ENCODE assay signal across 20 mouse cellular contexts in genomic region chr16:24445473-24445872, GRCm38 (mm10). TPM values are rescaled to one million over a fixed set of nuclear protein-coding genes. Genes with fewer than 3 reads are reported as not detected.
DNase-seq lines count a peak whose midpoint lies in the region; ATAC-seq and TF ChIP-seq lines count a peak whose summit lies in the region.
"Had no signal": no experiment of that assay in that cellular context is flagged by ENCODE, and none has a peak within 500 bp of the region (broad histone marks: within the 10 kb centered on the region; RNA-seq: fewer than 3 reads in every experiment).

No protein-coding gene starts in this region.

- no peak for DNase-seq in gastrocnemius, adult 2 months
- no peak for DNase-seq in gastrocnemius, postnatal 4 days (ENCODE audit: low spot score in 2 of 2)
- peak; percentile 62 for DNase-seq in kidney, adult 2 months
- no peak for DNase-seq in kidney, adult 11 months
- DNase-seq in lung, postnatal 0 days (ENCODE audit: low spot score), result no peak
- DNase-seq: adrenal gland, adult 2 months; adrenal gland, postnatal 25 days; cerebellum, adult 18-20 months; cerebellum, postnatal 10 days; gastrocnemius, postnatal 10 days; heart, postnatal 14 days had no signal

- intact Hi-C loops in gastrocnemius, adult 2 months (cut with DNase I), result no loop called here

- no peak overlapping the region for H3K4me3 ChIP-seq in gastrocnemius, adult 2 months
- H3K4me3 ChIP-seq in kidney, adult 2 months (ENCODE audit: insufficient read depth, low read depth, low read length), result no peak overlapping the region
- H3K4me3 ChIP-seq in C2C12 (ENCODE audit: insufficient read depth, poor library complexity, severe bottlenecking) (no peak overlapping the region), myocyte (no peak overlapping the region)
- no peak overlapping the region for H3K4me3 ChIP-seq in lung, postnatal 0 days (ENCODE audit: low read depth, low read length)
- H3K4me3 ChIP-seq: embryonic facial prominence, embryonic 15.5 days; forebrain, embryonic 15.5 days; heart, embryonic 15.5 days had no signal

- no peaks in the 10 kb centered on the region for H3K27me3 ChIP-seq in kidney, adult 2 months (replicated peaks; ENCODE audit: control insufficient read depth, insufficient read depth, low read length)
- H3K27me3 ChIP-seq in C2C12 (ENCODE audit: control insufficient read depth, insufficient read depth, insufficient read length) (no peaks in the 10 kb centered on the region), myocyte (ENCODE audit: control insufficient read depth, insufficient read depth, insufficient read length) (no peaks in the 10 kb centered on the region)
- H3K27me3 ChIP-seq in lung, postnatal 0 days (replicated peaks; ENCODE audit: insufficient read depth, low read length), result no peaks in the 10 kb centered on the region
- H3K27me3 ChIP-seq: CH12.LX; embryonic facial prominence, embryonic 15.5 days; forebrain, embryonic 15.5 days; heart, embryonic 15.5 days; Patski had no signal

- no peak for TF ChIP-seq EP300 in lung, postnatal 0 days (IDR thresholded peaks at IDR 0.05)

- no peak overlapping the region for H3K9ac ChIP-seq in lung, postnatal 0 days (replicated peaks; ENCODE audit: low read depth)
- H3K9ac ChIP-seq: embryonic facial prominence, embryonic 15.5 days; forebrain, embryonic 15.5 days; heart, embryonic 15.5 days; hindbrain, embryonic 14.5 days had no signal

- no peak for TF ChIP-seq CTCF in gastrocnemius, adult 2 months (IDR thresholded peaks at IDR 0.05)
- no peak for TF ChIP-seq CTCF in kidney, adult 2 months (conservative IDR thresholded peaks at IDR 0.05; ENCODE audit: insufficient read depth, insufficient read length, low read depth, low read length)
- TF ChIP-seq CTCF in C2C12 (IDR thresholded peaks at IDR 0.05; ENCODE audit: control insufficient read depth, insufficient read depth, insufficient read length), result no peak
- TF ChIP-seq CTCF in lung, postnatal 0 days (IDR thresholded peaks at IDR 0.05), result no peak

- H3K4me2 ChIP-seq in myocyte (ENCODE audit: low read depth), result peak overlapping the region; percentile 42
- no peak overlapping the region for H3K4me2 ChIP-seq in lung, postnatal 0 days (replicated peaks; ENCODE audit: low read depth, low read length)
- H3K4me2 ChIP-seq: embryonic facial prominence, embryonic 15.5 days; forebrain, embryonic 15.5 days; heart, embryonic 15.5 days; hindbrain, embryonic 14.5 days had no signal

- peaks cover 28% of the 10 kb centered on the region for H3K4me1 ChIP-seq in kidney, adult 2 months (ENCODE audit: control insufficient read depth, insufficient read depth, low read length)
- H3K4me1 ChIP-seq in lung, postnatal 0 days (ENCODE audit: insufficient read depth, low read depth, low read length), result peaks cover 18% of the 10 kb centered on the region

- no peak for TF ChIP-seq POLR2A in kidney, adult 2 months (IDR thresholded peaks at IDR 0.05; ENCODE audit: low read depth, low read length)
- TF ChIP-seq POLR2A in myocyte (IDR thresholded peaks at IDR 0.05; ENCODE audit: insufficient read length, low read depth), result no peak

- peak overlapping the region; percentile 85 for H3K27ac ChIP-seq in gastrocnemius, adult 2 months
- H3K27ac ChIP-seq in kidney, adult 2 months (ENCODE audit: insufficient read depth, low read depth, low read length), result no peak overlapping the region
- no peak overlapping the region for H3K27ac ChIP-seq in lung, postnatal 0 days (ENCODE audit: low read length)
- H3K27ac ChIP-seq: embryonic facial prominence, embryonic 15.5 days; forebrain, embryonic 15.5 days; heart, embryonic 15.5 days; hindbrain, embryonic 14.5 days had no signal

- WGBS in kidney, adult 2 months, result 37% methylated on average over 3 of the region's 3 CpGs
- WGBS in lung, postnatal 0 days, result 62% methylated on average over 3 of the region's 3 CpGs

- H3K9me3 ChIP-seq in lung, postnatal 0 days (ENCODE audit: low read length), result no peaks in the 10 kb centered on the region
- H3K9me3 ChIP-seq: embryonic facial prominence, embryonic 15.5 days; forebrain, embryonic 15.5 days; heart, embryonic 15.5 days had no signal

- no peak for ATAC-seq in lung, postnatal 0 days
- ATAC-seq: activated CD4-positive, CD25-positive, alpha-beta regulatory T cell, adult 4 months; forebrain, embryonic 15.5 days; Patski had no signal

- H3ac ChIP-seq in C2C12 (ENCODE audit: control insufficient read depth, insufficient read length, low read depth) (peak overlapping the region; percentile 33), myocyte (ENCODE audit: control insufficient read depth, insufficient read length) (no peak overlapping the region)

- H3K79me3 ChIP-seq in C2C12 (ENCODE audit: low read depth), result peaks cover 26% of the 10 kb centered on the region

- H3K79me2 ChIP-seq in C2C12 (ENCODE audit: control insufficient read depth, insufficient read depth), result peaks cover 68% of the 10 kb centered on the region
- H3K79me2 ChIP-seq in myocyte (ENCODE audit: control insufficient read depth, insufficient read depth), result peaks cover 30% of the 10 kb centered on the region

- H3K36me3 ChIP-seq in kidney, adult 2 months (ENCODE audit: control insufficient read depth, insufficient read depth, low read length), result no peaks in the 10 kb centered on the region; the same call in 1 of the 2 replicates
- H3K36me3 ChIP-seq in C2C12 (ENCODE audit: control insufficient read depth, insufficient read depth), result peaks cover 22% of the 10 kb centered on the region
- H3K36me3 ChIP-seq in myocyte (ENCODE audit: control insufficient read depth, insufficient read depth), result no peaks in the 10 kb centered on the region
- H3K36me3 ChIP-seq in lung, postnatal 0 days (ENCODE audit: insufficient read depth, low read length), result no peaks in the 10 kb centered on the region
- H3K36me3 ChIP-seq: forebrain, embryonic 15.5 days had no signal

TF ChIP-seq in C2C12, 6 proteins besides CTCF, POLR2A, EP300 and RAD21:
- no peak for TF ChIP-seq FOSL1 (IDR thresholded peaks at IDR 0.05; ENCODE audit: insufficient read depth, low read length, poor library complexity, severe bottlenecking)
- no peak for TF ChIP-seq MYOG (IDR thresholded peaks at IDR 0.05; ENCODE audit: control insufficient read depth, extremely low read depth, insufficient read length)
- TF ChIP-seq CEBPB (IDR thresholded peaks at IDR 0.05; ENCODE audit: low read depth), result no peak
- no peak for TF ChIP-seq MYOD1 (IDR thresholded peaks at IDR 0.05; ENCODE audit: control insufficient read depth, insufficient read length, low read depth)
- no peak for TF ChIP-seq MAX (IDR thresholded peaks at IDR 0.05)
- no peak for TF ChIP-seq USF1 (IDR thresholded peaks at IDR 0.05; ENCODE audit: low read depth)

TF ChIP-seq in myocyte, 11 proteins besides CTCF, POLR2A, EP300 and RAD21:
- TF ChIP-seq POLR2AphosphoS2 (IDR thresholded peaks at IDR 0.05; ENCODE audit: insufficient read length, low read depth), result no peak
- no peak for TF ChIP-seq MYOD1 (IDR thresholded peaks at IDR 0.05; ENCODE audit: control insufficient read depth in 1 of 3, insufficient read length in 2 of 3, low read depth in 2 of 3)
- no peak for TF ChIP-seq E2F4 (IDR thresholded peaks at IDR 0.05; ENCODE audit: insufficient read depth)
- TF ChIP-seq MYOG (IDR thresholded peaks at IDR 0.05; ENCODE audit: control insufficient read depth in 1 of 3, insufficient read depth in 1 of 3, insufficient read length in 2 of 3, low read depth in 2 of 3), result no peak
- TF ChIP-seq SRF (IDR thresholded peaks at IDR 0.05; ENCODE audit: control insufficient read depth, insufficient read length, low read depth), result no peak
- TF ChIP-seq TCF12 (IDR thresholded peaks at IDR 0.05; ENCODE audit: insufficient read depth, poor library complexity, severe bottlenecking), result no peak
- TF ChIP-seq CEBPB (IDR thresholded peaks at IDR 0.05; ENCODE audit: insufficient read depth, poor library complexity, severe bottlenecking), result no peak
- no peak for TF ChIP-seq USF1 (IDR thresholded peaks at IDR 0.05; ENCODE audit: low read depth)
- no peak for TF ChIP-seq MAX (IDR thresholded peaks at IDR 0.05; ENCODE audit: low read depth)
TF ChIP-seq in myocyte: peak in this region for 0.

RNA-seq across cellular contexts. Expression of gene Lpp, which starts 52.2 kb away (rescaled TPM):
- total RNA-seq in gastrocnemius, adult 2 months (2021), result 10 to 100 TPM; 17.7 to 18.0 TPM
- total RNA-seq in gastrocnemius, postnatal 4 days (2021), result 10 to 100 TPM; 46.7 to 52.2 TPM
- 15.9 and 20.2 TPM in 2 replicates for polyA plus RNA-seq in kidney, adult 2 months (2012; rRNA removed)
- polyA plus RNA-seq in C2C12 (2012; fragmentation: generic; extraction: Trizol) (9.6 TPM), myocyte (2012; fragmentation: generic; extraction: Trizol) (4.8 TPM)
- polyA plus RNA-seq in lung, postnatal 0 days (2015; fragmentation: Nextera tagmentation; extraction: Ambion mirVana), result 36.8 and 42.7 TPM in 2 replicates
